Mouse (Mus musculus): ENCODE results near the gene Olfr1160. TPM values are rescaled to one million over a fixed set of nuclear protein-coding genes. Genes with fewer than 3 reads are reported as not detected.

Olfr1160 gene
- polyA plus RNA-seq, 1 experiment, result not detected

- Histone ChIP-seq H3K4me3 (no peak within 1 kb of the TSS), H3K79me2 (ENCODE audit: control insufficient read depth, insufficient read depth) (no peaks in the 10 kb centered on the region), H3K4me2 (ENCODE audit: low read depth) (no peak within 1 kb of the TSS), H3K27me3 (ENCODE audit: control insufficient read depth, insufficient read depth, insufficient read length) (no peaks in the 10 kb centered on the region), H3ac (ENCODE audit: control insufficient read depth, insufficient read length) (no peak within 1 kb of the TSS), H3K36me3 (ENCODE audit: control insufficient read depth, insufficient read depth) (no peaks in the 10 kb centered on the region)
- no peak for TF ChIP-seq MYOG (IDR thresholded peaks at IDR 0.05; ENCODE audit: control insufficient read depth in 1 of 3, insufficient read depth in 1 of 3, insufficient read length in 2 of 3, low read depth in 2 of 3)
- no peak for TF ChIP-seq TCF12 (IDR thresholded peaks at IDR 0.05; ENCODE audit: insufficient read depth, poor library complexity, severe bottlenecking)
Observed at GRCm38 (mm10) chr2:87974563-87974962, 33.5 kb downstream of the Olfr1160 start, which contains the start of gene Olfr74. Olfr74 (minus strand) TSS chr2:87974663.

GRCm38 (mm10) chr2:87968199-87968598 lies 39.9 kb downstream of the Olfr1160 start, which contains the start of gene Olfr1157:
Olfr1157 (minus strand) TSS chr2:87968299.
- TF ChIP-seq MYOD1 (IDR thresholded peaks at IDR 0.05; ENCODE audit: control insufficient read depth in 1 of 3, insufficient read length in 2 of 3, low read depth in 2 of 3), result no peak
- TF ChIP-seq POLR2AphosphoS2 (IDR thresholded peaks at IDR 0.05; ENCODE audit: insufficient read length, low read depth), result no peak
- no peak for TF ChIP-seq SRF (IDR thresholded peaks at IDR 0.05; ENCODE audit: control insufficient read depth, insufficient read length, low read depth)
- H3K4me3 ChIP-seq, result no peak within 1 kb of the TSS
- no peak within 1 kb of the TSS for H3ac ChIP-seq (ENCODE audit: control insufficient read depth, insufficient read length)
- no peak within 1 kb of the TSS for H3K4me2 ChIP-seq (ENCODE audit: low read depth)
- H3K79me2 ChIP-seq (ENCODE audit: control insufficient read depth, insufficient read depth), result no peaks in the 10 kb centered on the region
- no peaks in the 10 kb centered on the region for H3K36me3 ChIP-seq (ENCODE audit: control insufficient read depth, insufficient read depth)
- H3K27me3 ChIP-seq (ENCODE audit: control insufficient read depth, insufficient read depth, insufficient read length), result no peaks in the 10 kb centered on the region

- Histone ChIP-seq H3K79me2 (ENCODE audit: control insufficient read depth, insufficient read depth) (no peaks in the 10 kb centered on the region), H3K4me3 (no peak within 1 kb of the TSS), H3K4me2 (ENCODE audit: low read depth) (no peak within 1 kb of the TSS), H3ac (ENCODE audit: control insufficient read depth, insufficient read length) (no peak within 1 kb of the TSS), H3K27me3 (ENCODE audit: control insufficient read depth, insufficient read depth, insufficient read length) (no peaks in the 10 kb centered on the region), H3K36me3 (ENCODE audit: control insufficient read depth, insufficient read depth) (no peaks in the 10 kb centered on the region)
- TF ChIP-seq POLR2A (IDR thresholded peaks at IDR 0.05; ENCODE audit: insufficient read length, low read depth) (no peak), SRF (IDR thresholded peaks at IDR 0.05; ENCODE audit: control insufficient read depth, insufficient read length, low read depth) (no peak), MYOG (IDR thresholded peaks at IDR 0.05; ENCODE audit: control insufficient read depth in 1 of 3, insufficient read depth in 1 of 3, insufficient read length in 2 of 3, low read depth in 2 of 3) (no peak), REST (IDR thresholded peaks at IDR 0.05; ENCODE audit: insufficient read depth, insufficient read length) (no peak), TCF12 (IDR thresholded peaks at IDR 0.05; ENCODE audit: insufficient read depth, poor library complexity, severe bottlenecking) (no peak), USF1 (IDR thresholded peaks at IDR 0.05; ENCODE audit: low read depth) (no peak), MYOD1 (IDR thresholded peaks at IDR 0.05; ENCODE audit: control insufficient read depth in 1 of 3, insufficient read length in 2 of 3, low read depth in 2 of 3) (no peak), TCF3 (IDR thresholded peaks at IDR 0.05; ENCODE audit: insufficient read length, low read depth) (no peak), POLR2AphosphoS2 (IDR thresholded peaks at IDR 0.05; ENCODE audit: insufficient read length, low read depth) (no peak), MAX (IDR thresholded peaks at IDR 0.05; ENCODE audit: low read depth) (no peak), CEBPB (IDR thresholded peaks at IDR 0.05; ENCODE audit: insufficient read depth, poor library complexity, severe bottlenecking) (no peak), E2F4 (IDR thresholded peaks at IDR 0.05; ENCODE audit: insufficient read depth) (no peak)
Observed at GRCm38 (mm10) chr2:87953000-87953399, 55.1 kb downstream of the Olfr1160 start, which contains the start of gene Olfr1156. Olfr1156 (minus strand) TSS chr2:87953100.

Other genes with a start within 250 kb of the Olfr1160 start
- gene Olfr152, start 228.8 kb downstream of the Olfr1160 start, polyA plus RNA-seq (2012; fragmentation: generic; extraction: Trizol), result not detected
- gene Olfr1143, start 207.7 kb downstream of the Olfr1160 start, polyA plus RNA-seq (2012; fragmentation: generic; extraction: Trizol), result not detected
- gene Olfr1145, start 198.4 kb downstream of the Olfr1160 start, polyA plus RNA-seq (2012; fragmentation: generic; extraction: Trizol), result not detected
- gene Olfr1148, start 177.7 kb downstream of the Olfr1160 start, polyA plus RNA-seq (2012; fragmentation: generic; extraction: Trizol), result not detected
- gene Olfr1150-ps1, start 164.3 kb downstream of the Olfr1160 start, polyA plus RNA-seq (2012; fragmentation: generic; extraction: Trizol), result not detected
- not detected for gene Olfr1151, start 152.4 kb downstream of the Olfr1160 start, polyA plus RNA-seq (2012; fragmentation: generic; extraction: Trizol)
- not detected for gene Olfr1152, start 141.8 kb downstream of the Olfr1160 start, polyA plus RNA-seq (2012; fragmentation: generic; extraction: Trizol)
- gene Olfr1153, start 113.3 kb downstream of the Olfr1160 start, polyA plus RNA-seq (2012; fragmentation: generic; extraction: Trizol), result not detected
- not detected for gene Olfr1154, start 103.1 kb downstream of the Olfr1160 start, polyA plus RNA-seq (2012; fragmentation: generic; extraction: Trizol)
- gene Olfr1155, start 63.1 kb downstream of the Olfr1160 start, polyA plus RNA-seq (2012; fragmentation: generic; extraction: Trizol), result not detected
- not detected for gene Olfr1156, start 55.2 kb downstream of the Olfr1160 start, polyA plus RNA-seq (2012; fragmentation: generic; extraction: Trizol)
- gene Olfr1157, start 40.0 kb downstream of the Olfr1160 start, polyA plus RNA-seq (2012; fragmentation: generic; extraction: Trizol), result not detected
- gene Olfr74, start 33.6 kb downstream of the Olfr1160 start, polyA plus RNA-seq (2012; fragmentation: generic; extraction: Trizol), result not detected
- gene Olfr1158, start 18.2 kb downstream of the Olfr1160 start, polyA plus RNA-seq (2012; fragmentation: generic; extraction: Trizol), result not detected
- gene Olfr1161, start 14.5 kb upstream of the Olfr1160 start, polyA plus RNA-seq (2012; fragmentation: generic; extraction: Trizol), result not detected
- not detected for gene Olfr73, start 29.4 kb upstream of the Olfr1160 start, polyA plus RNA-seq (2012; fragmentation: generic; extraction: Trizol)
- gene Olfr1162, start 42.9 kb upstream of the Olfr1160 start, polyA plus RNA-seq (2012; fragmentation: generic; extraction: Trizol), result not detected
- not detected for gene Olfr1163, start 63.6 kb upstream of the Olfr1160 start, polyA plus RNA-seq (2012; fragmentation: generic; extraction: Trizol)
- not detected for gene Olfr1164, start 85.7 kb upstream of the Olfr1160 start, polyA plus RNA-seq (2012; fragmentation: generic; extraction: Trizol)
- not detected for gene Olfr1166, start 120.0 kb upstream of the Olfr1160 start, polyA plus RNA-seq (2012; fragmentation: generic; extraction: Trizol)
- not detected for gene Olfr1167, start 146.9 kb upstream of the Olfr1160 start, polyA plus RNA-seq (2012; fragmentation: generic; extraction: Trizol)
- gene Olfr1168, start 173.6 kb upstream of the Olfr1160 start, polyA plus RNA-seq (2012; fragmentation: generic; extraction: Trizol), result not detected
- not detected for gene Olfr1170, start 220.1 kb upstream of the Olfr1160 start, polyA plus RNA-seq (2012; fragmentation: generic; extraction: Trizol)

Measured in myocyte (in vitro differentiated cells).